Mouse (Mus musculus): ENCODE measurements at regions not wholly inside any gene's neighbourhood (a gene's known extent, or its start where the extent isn't known, plus 50 kb on each side); places are given as distances from the start of the nearest gene placed in this dataset.

GRCm38 (mm10) chr13:97666761-97667160 is 93.7 kb downstream of the Gm10260 start:
- TF ChIP-seq CTCF (IDR thresholded peaks at IDR 0.05; ENCODE audit: control insufficient read depth, insufficient read depth, insufficient replicate concordance, low read depth, low read length) (no peak), POLR2A (IDR thresholded peaks at IDR 0.05; ENCODE audit: control insufficient read depth, low read depth, low read length) (no peak)
